Mouse (Mus musculus): ENCODE results near the gene Cpxm1.

DNA sequence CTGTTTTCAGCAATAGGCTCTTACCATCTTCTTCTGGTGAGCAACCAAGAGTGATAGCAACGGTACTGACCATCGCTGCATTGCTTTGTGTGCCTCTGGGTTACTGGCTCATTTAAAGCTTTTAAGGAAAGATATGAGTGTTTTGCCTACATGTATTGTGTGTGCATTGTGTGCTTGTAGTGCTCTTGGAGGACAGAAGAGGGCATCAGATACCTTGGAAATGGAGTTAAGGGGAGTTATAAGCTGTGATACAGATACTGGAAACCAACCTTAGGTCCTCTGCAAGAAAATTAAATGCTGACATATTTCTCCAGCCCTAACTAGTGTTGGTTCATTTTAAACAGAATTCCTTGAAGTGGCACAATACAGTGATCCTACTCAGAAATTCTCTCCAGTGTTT is 8.6 kb downstream of the Cpxm1 start:
- TF ChIP-seq POLR2A (IDR thresholded peaks at IDR 0.05; ENCODE audit: borderline replicate concordance, low read depth, low read length) = no peak
- no peak for TF ChIP-seq CTCF (IDR thresholded peaks at IDR 0.05; ENCODE audit: low read depth, low read length)

Measured in bone marrow macrophage, adult 2 months (primary cell).